Mouse (Mus musculus) ES-E14 (cell line): ENCODE results near the gene Spata48.

Experiments
- CHD2 ChIP-seq: IDR thresholded peaks from 2 replicates; pipeline ENCODE4 v1.6.1; 2014; ENCODE audit warnings: mild to moderate bottlenecking, low read depth, low read length, inconsistent platforms
- MAFK ChIP-seq: IDR thresholded peaks from 2 replicates; pipeline ENCODE4 v1.6.1; 2014; ENCODE audit warnings: mild to moderate bottlenecking, low read depth, low read length, inconsistent platforms; ENCODE audit not compliant: insufficient read depth
- ZNF384 ChIP-seq: IDR thresholded peaks from 2 replicates; pipeline ENCODE4 v1.6.1; 2012; ENCODE audit warnings: low read depth, low read length, inconsistent platforms

DNA sequence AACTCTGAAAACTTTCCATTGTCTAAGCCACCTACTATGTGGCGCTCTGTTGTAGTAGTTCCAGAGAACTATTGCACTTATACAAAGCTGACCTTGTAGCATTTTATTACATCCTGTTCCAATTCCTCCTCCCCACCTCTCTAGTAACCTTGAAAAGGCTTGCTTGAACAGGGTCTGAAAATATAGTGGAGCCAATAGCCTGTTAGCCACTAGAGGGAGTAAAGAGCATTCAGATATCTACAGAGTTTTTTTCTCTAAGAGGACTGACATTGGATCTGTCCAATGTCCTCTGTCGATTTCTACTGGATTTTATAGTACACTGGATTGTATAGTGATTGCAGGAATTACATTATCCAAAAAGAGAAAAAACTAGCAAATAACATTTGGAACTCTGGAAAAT, 6.9 kb upstream of the Spata48 start:
- TF ChIP-seq CHD2, result no peak
- peak; percentile 93 for TF ChIP-seq ZNF384
- no peak for TF ChIP-seq MAFK
